Mouse (Mus musculus): ENCODE measurements around the gene Stk38. TPM values are rescaled to one million over a fixed set of nuclear protein-coding genes. Genes with fewer than 3 reads are reported as not detected.

The Stk38 gene
- total RNA-seq, 2 experiments from 2014 or later, result 54.9 to 60.3 TPM

DNA sequence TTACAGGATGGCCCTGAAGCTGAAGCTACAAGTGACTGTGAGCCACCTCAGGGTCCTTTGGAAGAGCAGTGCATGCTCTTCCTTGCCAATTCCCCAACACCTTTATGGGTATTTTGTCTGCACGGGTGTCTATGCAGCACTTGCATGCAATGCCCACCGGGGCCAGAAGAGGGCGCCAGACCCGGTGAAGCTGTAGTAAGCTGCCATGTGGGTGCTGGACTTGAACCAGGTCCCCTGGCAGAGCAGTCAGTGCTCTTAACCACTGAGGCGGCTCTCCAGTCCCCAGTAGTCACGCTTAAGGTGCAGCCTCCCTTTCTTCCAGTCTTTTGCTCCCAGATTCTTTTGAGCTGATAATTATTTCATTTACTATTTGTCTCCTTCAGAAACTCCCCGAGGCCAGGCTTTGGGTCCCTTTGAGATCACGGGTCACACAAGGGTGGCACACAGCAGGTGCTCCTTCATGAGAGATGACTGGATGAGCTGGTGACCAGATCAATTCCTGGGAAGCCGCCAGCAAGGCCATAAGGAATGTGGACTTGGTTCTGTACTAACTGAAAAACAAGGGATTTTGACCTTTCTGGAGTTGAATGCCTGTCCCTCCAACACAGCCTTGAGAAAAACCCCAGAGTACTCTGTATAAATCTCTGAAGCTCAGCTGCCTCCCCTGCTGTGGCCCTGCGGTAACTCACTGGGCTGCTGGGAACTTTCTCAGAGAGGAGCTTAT is 71.0 kb downstream of the Stk38 start:
- intact Hi-C loops (cut with DNase I), result no loop called here
- peak in 1 of 2 experiments; percentile 67 for DNase-seq (ENCODE audit: extremely low spot score in 1 of 2, low spot score in 2 of 2)

- DNase-seq (ENCODE audit: extremely low spot score in 1 of 2, low spot score in 2 of 2), result no peak
- intact Hi-C loops (cut with DNase I), result no loop called here
Measured at GRCm38 (mm10) chr17:28936133-28936532, 71.7 kb downstream of the Stk38 start.

DNA sequence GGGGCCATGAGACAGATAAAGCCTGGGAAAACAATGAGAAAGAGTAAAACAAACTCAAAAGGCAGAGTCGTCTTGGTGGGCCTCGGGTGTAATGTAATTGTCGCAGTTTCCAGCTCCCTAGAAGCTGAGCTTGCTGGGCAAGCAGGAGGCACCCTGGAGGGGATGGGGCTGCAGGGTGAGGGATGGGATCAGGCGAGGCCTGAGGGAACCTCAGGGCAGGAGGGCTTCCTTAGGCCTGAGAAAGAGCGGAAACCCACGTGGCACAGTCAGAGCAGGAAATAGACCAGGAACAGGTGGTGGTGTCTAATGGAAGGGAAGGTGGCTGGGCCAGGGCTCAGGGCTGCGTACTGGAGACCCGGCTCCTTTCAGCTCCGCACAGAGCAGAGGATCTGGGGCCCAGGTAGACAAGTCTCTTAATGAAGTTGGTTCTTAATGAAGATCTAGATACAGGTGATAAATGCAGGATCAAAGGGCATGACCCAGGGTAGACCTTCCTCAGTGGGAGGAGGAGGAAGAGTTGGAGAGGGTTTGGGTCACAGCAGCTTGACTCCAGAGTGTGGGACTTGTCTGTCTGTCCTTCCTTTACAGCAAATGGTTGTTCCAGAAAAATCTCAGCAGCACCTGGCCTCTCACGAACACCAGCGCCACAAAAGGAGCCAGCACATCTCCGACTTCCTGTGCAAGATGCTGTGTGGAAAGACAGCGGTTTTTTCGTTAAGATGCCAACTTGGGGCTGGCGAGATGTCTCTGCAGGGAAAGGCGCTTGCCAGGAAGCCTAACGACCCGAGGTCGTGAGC is 73.5 kb downstream of the Stk38 start:
- DNase-seq (ENCODE audit: extremely low spot score in 1 of 2, low spot score in 2 of 2), result no peak
- intact Hi-C loops (cut with DNase I), result no loop called here

GRCm38 (mm10) chr17:28932274-28932673 is 75.5 kb downstream of the Stk38 start:
- intact Hi-C loops (cut with DNase I), result no loop called here
- DNase-seq (ENCODE audit: extremely low spot score in 1 of 2, low spot score in 2 of 2), result no peak

DNA sequence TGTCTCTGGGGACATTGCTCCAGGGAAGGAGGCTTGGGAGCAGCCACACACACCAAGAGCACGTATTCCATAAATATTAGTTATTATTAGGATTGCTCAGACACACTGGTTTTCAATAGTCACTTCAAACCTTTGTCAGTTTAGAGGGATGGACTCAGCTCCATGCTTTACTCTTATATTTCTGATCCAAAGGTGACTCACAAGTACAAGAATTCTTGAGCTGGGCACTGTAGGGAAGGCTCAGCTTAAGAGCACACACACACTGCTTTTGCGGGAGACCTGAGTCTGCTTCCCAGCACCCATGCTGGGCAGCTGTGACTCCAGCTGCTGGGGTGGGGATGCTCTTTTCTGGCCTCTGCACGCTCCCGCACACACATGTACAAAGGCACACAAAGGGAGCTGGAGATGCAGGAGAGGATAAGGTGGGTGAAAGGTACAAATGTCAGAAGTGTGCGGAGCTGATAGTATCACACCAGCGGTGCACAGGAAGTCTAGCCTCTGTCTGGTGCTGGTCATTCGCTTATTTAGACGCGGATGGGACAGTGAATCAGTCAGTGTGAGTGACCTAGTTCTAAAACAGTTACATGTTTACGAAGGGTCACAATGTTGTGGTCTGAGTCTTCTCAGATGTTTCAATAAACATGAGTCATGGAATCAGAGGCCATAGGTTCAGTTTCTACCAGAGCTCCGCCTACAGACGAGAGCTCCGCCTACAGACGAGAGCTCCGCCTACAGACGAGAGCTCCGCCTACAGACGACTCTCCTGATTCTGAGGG is 76.2 kb downstream of the Stk38 start:
- DNase-seq (ENCODE audit: extremely low spot score in 1 of 2, low spot score in 2 of 2), result peak in 1 of 2 experiments; percentile 17

GRCm38 (mm10) chr17:28930392-28931074 is 77.3 kb downstream of the Stk38 start:
- peak; percentile 64 to 91 for DNase-seq (ENCODE audit: extremely low spot score in 1 of 2, low spot score in 2 of 2)
- intact Hi-C loops (cut with DNase I), result no loop called here

More for the DNA sequence above, 76.2 kb downstream of the Stk38 start:
- intact Hi-C loops (cut with DNase I), result no loop called here

GRCm38 (mm10) chr17:28929369-28929768 is 78.4 kb downstream of the Stk38 start:
- peak in 1 of 2 experiments; percentile 5 for DNase-seq (ENCODE audit: extremely low spot score in 1 of 2, low spot score in 2 of 2)
- intact Hi-C loops (cut with DNase I), result loop anchor here (5.0 kb wide), 2 partner anchors 47 to 162 kb away; partner anchors contain the start of gene Mapk13

GRCm38 (mm10) chr17:28928004-28928403 is 79.8 kb downstream of the Stk38 start:
- peak in 1 of 2 experiments; percentile 43 for DNase-seq (ENCODE audit: extremely low spot score in 1 of 2, low spot score in 2 of 2)
- intact Hi-C loops (cut with DNase I), result loop anchor here (5.0 kb wide), 2 partner anchors 46 to 161 kb away; partner anchors contain the start of gene Mapk13

GRCm38 (mm10) chr17:28926866-28927635 is 80.7 kb downstream of the Stk38 start:
- intact Hi-C loops (cut with DNase I), result loop anchor here (5.0 kb wide), 2 partner anchors 45 to 160 kb away; partner anchors contain the start of gene Mapk13
- DNase-seq (ENCODE audit: extremely low spot score in 1 of 2, low spot score in 2 of 2), result peak in 1 of 2 experiments; percentile 70

- peak; percentile 72 to 83 for DNase-seq (ENCODE audit: extremely low spot score in 1 of 2, low spot score in 2 of 2)
- intact Hi-C loops (cut with DNase I), result loop anchor here (5.0 kb wide), 2 partner anchors 44 to 159 kb away; partner anchors contain the start of gene Mapk13
Measured at GRCm38 (mm10) chr17:28926380-28926779, 81.4 kb downstream of the Stk38 start.

DNA sequence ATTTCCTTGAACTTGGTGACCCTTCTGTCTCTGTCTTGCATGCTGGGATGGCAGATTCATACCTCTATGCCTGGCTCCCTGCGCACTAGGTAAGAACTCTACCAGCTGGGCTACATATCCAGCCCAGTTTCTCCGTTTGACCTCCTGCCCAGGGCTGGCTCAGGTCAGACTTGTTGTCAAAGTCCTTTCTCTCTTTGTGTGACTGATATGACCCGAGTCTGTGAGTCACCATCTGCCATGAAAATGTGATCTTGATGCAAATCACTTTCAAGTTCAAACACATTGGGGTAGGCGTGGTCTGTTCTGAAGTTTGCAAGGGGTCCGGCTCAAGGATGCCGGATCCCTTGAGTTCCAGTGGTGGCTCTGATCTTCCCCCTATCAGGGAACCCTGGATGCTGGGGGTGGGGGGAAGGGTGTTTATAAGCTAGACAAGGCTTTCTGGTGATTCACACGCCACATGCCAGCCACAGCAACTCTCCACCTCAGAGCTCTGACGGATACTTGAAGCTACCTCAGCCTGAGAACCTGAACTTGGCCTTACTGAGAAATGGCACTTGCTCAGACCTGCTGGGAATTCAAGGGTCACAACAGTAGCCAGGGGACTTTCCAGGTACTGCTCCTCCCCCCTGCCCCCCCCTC is 82.7 kb downstream of the Stk38 start:
- intact Hi-C loops (cut with DNase I), result loop anchor here (5.0 kb wide), 2 partner anchors 43 to 158 kb away; partner anchors contain the start of gene Mapk13
- DNase-seq (ENCODE audit: extremely low spot score in 1 of 2, low spot score in 2 of 2), result no peak

GRCm38 (mm10) chr17:28922096-28922495 is 85.7 kb downstream of the Stk38 start:
- intact Hi-C loops (cut with DNase I), result no loop called here
- DNase-seq (ENCODE audit: extremely low spot score in 1 of 2, low spot score in 2 of 2), result no peak

- intact Hi-C loops (cut with DNase I), result no loop called here
- DNase-seq (ENCODE audit: extremely low spot score in 1 of 2, low spot score in 2 of 2), result no peak
Measured at GRCm38 (mm10) chr17:28921086-28921485, 86.7 kb downstream of the Stk38 start.

Data from left cerebral cortex, postnatal 10 days (tissue).